Mouse (Mus musculus): ENCODE measurements around the gene Guca2a. TPM values are rescaled to one million over a fixed set of nuclear protein-coding genes. Genes with fewer than 3 reads are reported as not detected.
"Not testable (repeated sequence)": the region's sequence is repeated elsewhere in the genome, so short reads cannot be mapped to it uniquely, and the experiment has no call there.

Gene Guca2a
- polyA plus RNA-seq (2012; rRNA removed), result 0.68 TPM in 1 of 2 replicates, not detected in the other

- no peak for DNase-seq (ENCODE audit: low read depth)
These were observed at the start of gene Guca2a for GRCm38 (mm10) chr4:119637176-119637845. Guca2a (plus strand) TSS chr4:119637704.

GRCm38 (mm10) chr4:119588037-119588436, 49.5 kb upstream of the Guca2a start:
- no peak for DNase-seq (ENCODE audit: low read depth)

- no peak for DNase-seq (ENCODE audit: low read depth)
These were observed 48.1 kb upstream of the Guca2a start for GRCm38 (mm10) chr4:119589423-119589822.

GRCm38 (mm10) chr4:119590027-119590426, 47.5 kb upstream of the Guca2a start:
- no peak for DNase-seq (ENCODE audit: low read depth)

GRCm38 (mm10) chr4:119592479-119592878, 45.0 kb upstream of the Guca2a start:
- no peak for DNase-seq (ENCODE audit: low read depth)

- DNase-seq (ENCODE audit: low read depth), result no peak
These were observed 43.2 kb upstream of the Guca2a start for GRCm38 (mm10) chr4:119594331-119594730.

GRCm38 (mm10) chr4:119599605-119600004, 37.9 kb upstream of the Guca2a start:
- no peak for DNase-seq (ENCODE audit: low read depth)

- no peak for DNase-seq (ENCODE audit: low read depth)
These were observed 28.0 kb upstream of the Guca2a start for GRCm38 (mm10) chr4:119609488-119609887.

- no peak for DNase-seq (ENCODE audit: low read depth)
These were observed 23.4 kb upstream of the Guca2a start for GRCm38 (mm10) chr4:119614078-119614477.

- DNase-seq (ENCODE audit: low read depth), result no peak
These were observed 22.8 kb upstream of the Guca2a start for GRCm38 (mm10) chr4:119614724-119615123.

- no peak for DNase-seq (ENCODE audit: low read depth)
These were observed 11.3 kb upstream of the Guca2a start for GRCm38 (mm10) chr4:119626081-119626645.

GRCm38 (mm10) chr4:119626876-119627275, 10.6 kb upstream of the Guca2a start:
- DNase-seq (ENCODE audit: low read depth), result no peak

- DNase-seq (ENCODE audit: low read depth), result no peak
These were observed 10.2 kb upstream of the Guca2a start for GRCm38 (mm10) chr4:119627317-119627716.

GRCm38 (mm10) chr4:119628363-119628762, 9.1 kb upstream of the Guca2a start:
- not testable (repeated sequence) for DNase-seq (ENCODE audit: low read depth)

- DNase-seq (ENCODE audit: low read depth), result no peak
These were observed 6.2 kb upstream of the Guca2a start for GRCm38 (mm10) chr4:119631115-119631919.

GRCm38 (mm10) chr4:119632721-119633120, 4.8 kb upstream of the Guca2a start:
- no peak for DNase-seq (ENCODE audit: low read depth)

GRCm38 (mm10) chr4:119633342-119633741, 4.2 kb upstream of the Guca2a start:
- DNase-seq (ENCODE audit: low read depth), result no peak

GRCm38 (mm10) chr4:119633948-119634347, 3.6 kb upstream of the Guca2a start:
- no peak for DNase-seq (ENCODE audit: low read depth)

- no peak for DNase-seq (ENCODE audit: low read depth)
These were observed 2.4 kb upstream of the Guca2a start for GRCm38 (mm10) chr4:119634908-119635660.

- DNase-seq (ENCODE audit: low read depth), result no peak
These were observed 1.8 kb upstream of the Guca2a start for GRCm38 (mm10) chr4:119635686-119636085.

- DNase-seq (ENCODE audit: low read depth), result no peak
These were observed 773 bp upstream of the Guca2a start for GRCm38 (mm10) chr4:119636731-119637130.

- DNase-seq (ENCODE audit: low read depth), result no peak
These were observed 442 bp downstream of the Guca2a start for GRCm38 (mm10) chr4:119637946-119638345.
